Mouse (Mus musculus): Measurements from ENCODE around the gene Pcyt2. TPM values are rescaled to one million over a fixed set of nuclear protein-coding genes. Genes with fewer than 3 reads are reported as not detected.

Gene Pcyt2
- total and polyA plus RNA-seq, 3 experiments: 201 to 610 (median 344) TPM

GRCm38 (mm10) chr11:120582268-120582981 lies 35.3 kb downstream of the Pcyt2 start:
- DNase-seq: peak; percentile 30

- peak; percentile 93 for DNase-seq
These were observed 36.1 kb downstream of the Pcyt2 start, which contains the start of gene Arhgdia for GRCm38 (mm10) chr11:120581490-120582267. Gene Arhgdia, minus strand, starts transcription at chr11:120581624.

- peak; percentile 62 for DNase-seq
These were observed 36.8 kb downstream of the Pcyt2 start for GRCm38 (mm10) chr11:120580871-120581331.

- no peak for DNase-seq
These were observed 37.5 kb downstream of the Pcyt2 start for GRCm38 (mm10) chr11:120580190-120580589.

GRCm38 (mm10) chr11:120579316-120580107 lies 38.2 kb downstream of the Pcyt2 start:
- peak; percentile 62 for DNase-seq

GRCm38 (mm10) chr11:120578694-120579243 lies 39.0 kb downstream of the Pcyt2 start:
- DNase-seq: peak; percentile 26

- peak; percentile 31 for DNase-seq
These were observed 39.6 kb downstream of the Pcyt2 start for GRCm38 (mm10) chr11:120578024-120578693.

GRCm38 (mm10) chr11:120577211-120578023 lies 40.3 kb downstream of the Pcyt2 start:
- no peak for DNase-seq

GRCm38 (mm10) chr11:120576365-120576981 lies 41.3 kb downstream of the Pcyt2 start:
- DNase-seq: no peak

- no peak for DNase-seq
These were observed 41.8 kb downstream of the Pcyt2 start for GRCm38 (mm10) chr11:120575940-120576339.

- no peak for DNase-seq
These were observed 42.7 kb downstream of the Pcyt2 start for GRCm38 (mm10) chr11:120575046-120575445.

GRCm38 (mm10) chr11:120574278-120574600 lies 43.5 kb downstream of the Pcyt2 start:
- DNase-seq: no peak

- DNase-seq: no peak
These were observed 44.0 kb downstream of the Pcyt2 start for GRCm38 (mm10) chr11:120573585-120574277.

- DNase-seq: peak; percentile 100
These were observed 44.8 kb downstream of the Pcyt2 start, which contains the start of gene P4hb for GRCm38 (mm10) chr11:120572752-120573584. Gene P4hb, minus strand, starts transcription at chr11:120573253.

- DNase-seq: no peak
These were observed 45.4 kb downstream of the Pcyt2 start for GRCm38 (mm10) chr11:120572417-120572751.

- no peak for DNase-seq
These were observed 45.9 kb downstream of the Pcyt2 start for GRCm38 (mm10) chr11:120571754-120572416.

- no peak for DNase-seq
These were observed 46.6 kb downstream of the Pcyt2 start for GRCm38 (mm10) chr11:120571122-120571521.

- no peak for DNase-seq
These were observed 49.4 kb downstream of the Pcyt2 start for GRCm38 (mm10) chr11:120568324-120568723.
